Mouse (Mus musculus): ENCODE measurements around the gene Ddx23. TPM values are rescaled to one million over a fixed set of nuclear protein-coding genes. Genes with fewer than 3 reads are reported as not detected.
A peak's percentile ranks its signal among the peaks of the same experiment; 100 is the strongest.

Gene Ddx23
- polyA plus RNA-seq, 1 experiment from 2014 or later, result 25.1 TPM

GRCm38 (mm10) chr15:98606739-98607138 is 56.0 kb downstream of the Ddx23 start:
- Histone ChIP-seq H3K9ac (no peak overlapping the region), H3K9me3 (replicated peaks) (no peaks in the 10 kb centered on the region), H3K27me3 (no peaks in the 10 kb centered on the region), H3K4me2 (replicated peaks) (no peak overlapping the region), H3K36me3 (peaks cover 19% of the 10 kb centered on the region), H3K27ac (replicated peaks) (no peak overlapping the region), H3K4me3 (replicated peaks) (no peak overlapping the region), H3K4me1 (peaks cover 52% of the 10 kb centered on the region)
- WGBS, result 69% methylated on average over 9 of the region's 9 CpGs
- no peak for ATAC-seq (ENCODE audit: insufficient number of reproducible peaks, low FRiP score, low TSS enrichment, low read depth)

GRCm38 (mm10) chr15:98606051-98606536 is 56.6 kb downstream of the Ddx23 start:
- no peak overlapping the region for H3K9ac ChIP-seq

GRCm38 (mm10) chr15:98604041-98604575 is 58.6 kb downstream of the Ddx23 start:
- Histone ChIP-seq H3K27me3 (no peaks in the 10 kb centered on the region), H3K4me2 (replicated peaks) (no peak overlapping the region), H3K27ac (replicated peaks) (peak overlapping the region; percentile 77; the same call in 1 of the 2 replicates), H3K4me3 (replicated peaks) (no peak overlapping the region), H3K9ac (no peak overlapping the region), H3K4me1 (peaks cover 50% of the 10 kb centered on the region), H3K36me3 (peaks cover 41% of the 10 kb centered on the region), H3K9me3 (replicated peaks) (no peaks in the 10 kb centered on the region)
- ATAC-seq (ENCODE audit: insufficient number of reproducible peaks, low FRiP score, low TSS enrichment, low read depth), result no peak
- WGBS, result 90% methylated on average over 24 of the region's 24 CpGs

More at GRCm38 (mm10) chr15:98606051-98606536, 56.6 kb downstream of the Ddx23 start:
- no peak for ATAC-seq (ENCODE audit: insufficient number of reproducible peaks, low FRiP score, low TSS enrichment, low read depth)
- Histone ChIP-seq H3K27ac (replicated peaks) (no peak overlapping the region), H3K4me3 (replicated peaks) (no peak overlapping the region), H3K27me3 (no peaks in the 10 kb centered on the region), H3K9me3 (replicated peaks) (no peaks in the 10 kb centered on the region), H3K4me2 (replicated peaks) (no peak overlapping the region), H3K4me1 (peaks cover 56% of the 10 kb centered on the region), H3K36me3 (peaks cover 22% of the 10 kb centered on the region)
- WGBS, result 85% methylated on average over 12 of the region's 12 CpGs

GRCm38 (mm10) chr15:98602921-98603458 is 59.7 kb downstream of the Ddx23 start:
- no peak for ATAC-seq (ENCODE audit: insufficient number of reproducible peaks, low FRiP score, low TSS enrichment, low read depth)
- no peaks in the 10 kb centered on the region for H3K27me3 ChIP-seq
- no peak overlapping the region; the same call in 1 of the 2 replicates for H3K9ac ChIP-seq
- H3K27ac ChIP-seq (replicated peaks), result peak overlapping the region; percentile 77
- H3K9me3 ChIP-seq (replicated peaks), result no peaks in the 10 kb centered on the region
- peak overlapping the region; percentile 46 for H3K4me2 ChIP-seq (replicated peaks)
- peaks cover 44% of the 10 kb centered on the region for H3K4me1 ChIP-seq
- peaks cover 52% of the 10 kb centered on the region for H3K36me3 ChIP-seq
- H3K4me3 ChIP-seq (replicated peaks), result peak overlapping the region; percentile 26
- 33% methylated on average over 4 of the region's 4 CpGs for WGBS

GRCm38 (mm10) chr15:98602191-98602881 is 60.4 kb downstream of the Ddx23 start:
- no peak overlapping the region for H3K9ac ChIP-seq
- no peaks in the 10 kb centered on the region for H3K27me3 ChIP-seq
- H3K36me3 ChIP-seq, result peaks cover 59% of the 10 kb centered on the region
- ATAC-seq (ENCODE audit: insufficient number of reproducible peaks, low FRiP score, low TSS enrichment, low read depth), result peak; percentile 52; the same call in 1 of the 2 replicates
- 42% methylated on average over 13 of the region's 13 CpGs for WGBS
- H3K4me1 ChIP-seq, result peaks cover 37% of the 10 kb centered on the region
- peak overlapping the region; percentile 46 for H3K4me2 ChIP-seq (replicated peaks)
- no peaks in the 10 kb centered on the region for H3K9me3 ChIP-seq (replicated peaks)
- H3K27ac ChIP-seq (replicated peaks), result peak overlapping the region; percentile 77
- H3K4me3 ChIP-seq (replicated peaks), result peak overlapping the region; percentile 26

GRCm38 (mm10) chr15:98601832-98602190 is 60.9 kb downstream of the Ddx23 start:
- ATAC-seq (ENCODE audit: insufficient number of reproducible peaks, low FRiP score, low TSS enrichment, low read depth), result no peak
- H3K27ac ChIP-seq (replicated peaks), result peak overlapping the region; percentile 77
- peaks cover 32% of the 10 kb centered on the region for H3K4me1 ChIP-seq
- 68% methylated on average over 7 of the region's 7 CpGs for whole genome bisulfite sequencing
- no peaks in the 10 kb centered on the region for H3K27me3 ChIP-seq
- H3K9ac ChIP-seq, result no peak overlapping the region
- H3K4me2 ChIP-seq (replicated peaks), result peak overlapping the region; percentile 46
- peaks cover 64% of the 10 kb centered on the region for H3K36me3 ChIP-seq
- H3K4me3 ChIP-seq (replicated peaks), result peak overlapping the region; percentile 26
- H3K9me3 ChIP-seq (replicated peaks), result no peaks in the 10 kb centered on the region

- WGBS, result 85% methylated on average over 12 of the region's 12 CpGs
- Histone ChIP-seq H3K9ac (no peak overlapping the region), H3K27ac (replicated peaks) (no peak overlapping the region), H3K9me3 (replicated peaks) (no peaks in the 10 kb centered on the region), H3K36me3 (peaks cover 81% of the 10 kb centered on the region), H3K4me3 (replicated peaks) (no peak overlapping the region), H3K4me2 (replicated peaks) (no peak overlapping the region), H3K27me3 (no peaks in the 10 kb centered on the region), H3K4me1 (peaks cover 30% of the 10 kb centered on the region)
- no peak for ATAC-seq (ENCODE audit: insufficient number of reproducible peaks, low FRiP score, low TSS enrichment, low read depth)
Measured at GRCm38 (mm10) chr15:98600036-98600709, 62.5 kb downstream of the Ddx23 start.

GRCm38 (mm10) chr15:98596609-98597008 is 66.1 kb downstream of the Ddx23 start:
- ATAC-seq (ENCODE audit: insufficient number of reproducible peaks, low FRiP score, low TSS enrichment, low read depth), result no peak
- Histone ChIP-seq H3K4me3 (replicated peaks) (no peak overlapping the region), H3K36me3 (peaks cover 96% of the 10 kb centered on the region), H3K27me3 (no peaks in the 10 kb centered on the region), H3K27ac (replicated peaks) (no peak overlapping the region), H3K9ac (no peak overlapping the region), H3K9me3 (replicated peaks) (no peaks in the 10 kb centered on the region), H3K4me1 (peaks cover 3% of the 10 kb centered on the region), H3K4me2 (replicated peaks) (no peak overlapping the region)
- WGBS, result 95% methylated on average over 14 of the region's 14 CpGs

Other genes with a start within 250 kb of the Ddx23 start
- gene Olfr282, start 231.7 kb downstream of the Ddx23 start, polyA plus RNA-seq (2015; fragmentation: Nextera tagmentation; extraction: Ambion mirVana), result 0.51 TPM in 1 of 2 replicates, not detected in the other
- 0.07 TPM in 1 of 2 replicates, not detected in the other for gene Olfr281, start 210.3 kb downstream of the Ddx23 start, polyA plus RNA-seq (2015; fragmentation: Nextera tagmentation; extraction: Ambion mirVana)
- not detected in 2 replicates for gene OR5BS1P, start 193.0 kb downstream of the Ddx23 start, polyA plus RNA-seq (2015; fragmentation: Nextera tagmentation; extraction: Ambion mirVana)
- not detected in 2 replicates for gene Lalba, start 180.2 kb downstream of the Ddx23 start, polyA plus RNA-seq (2015; fragmentation: Nextera tagmentation; extraction: Ambion mirVana)
- gene Olfr279, start 170.5 kb downstream of the Ddx23 start, polyA plus RNA-seq (2015; fragmentation: Nextera tagmentation; extraction: Ambion mirVana), result 0.03 TPM in 1 of 2 replicates, not detected in the other
- gene Kansl2, start 128.6 kb downstream of the Ddx23 start, polyA plus RNA-seq (2015; fragmentation: Nextera tagmentation; extraction: Ambion mirVana), result 99.6 and 101 TPM in 2 replicates
- gene Ccnt1, start 92.0 kb downstream of the Ddx23 start, polyA plus RNA-seq (2015; fragmentation: Nextera tagmentation; extraction: Ambion mirVana), result 54.7 and 57.5 TPM in 2 replicates
- 0.43 TPM in 1 of 2 replicates, not detected in the other for gene 4930415O20Rik, start 91.9 kb downstream of the Ddx23 start, polyA plus RNA-seq (2015; fragmentation: Nextera tagmentation; extraction: Ambion mirVana)
- gene Adcy6, start 52.8 kb downstream of the Ddx23 start, polyA plus RNA-seq (2015; fragmentation: Nextera tagmentation; extraction: Ambion mirVana), result 18.1 and 19.6 TPM in 2 replicates
- 45.7 and 48.2 TPM in 2 replicates for gene Cacnb3, start 32.1 kb downstream of the Ddx23 start, polyA plus RNA-seq (2015; fragmentation: Nextera tagmentation; extraction: Ambion mirVana)
- gene Rnd1, start 14.6 kb upstream of the Ddx23 start, polyA plus RNA-seq (2015; fragmentation: Nextera tagmentation; extraction: Ambion mirVana), result 0.60 and 1.1 TPM in 2 replicates
- gene Ccdc65, start 45.3 kb upstream of the Ddx23 start, polyA plus RNA-seq (2015; fragmentation: Nextera tagmentation; extraction: Ambion mirVana), result 5.3 and 8.4 TPM in 2 replicates
- 82.8 and 87.4 TPM in 2 replicates for gene Fkbp11, start 65.3 kb upstream of the Ddx23 start, polyA plus RNA-seq (2015; fragmentation: Nextera tagmentation; extraction: Ambion mirVana)
- 52.6 and 53.3 TPM in 2 replicates for gene Arf3, start 100.3 kb upstream of the Ddx23 start, polyA plus RNA-seq (2015; fragmentation: Nextera tagmentation; extraction: Ambion mirVana)
- 6.0 and 8.0 TPM in 2 replicates for gene Wnt10b, start 115.3 kb upstream of the Ddx23 start, polyA plus RNA-seq (2015; fragmentation: Nextera tagmentation; extraction: Ambion mirVana)
- 0.07 TPM in 1 of 2 replicates, not detected in the other for gene Wnt1, start 127.0 kb upstream of the Ddx23 start, polyA plus RNA-seq (2015; fragmentation: Nextera tagmentation; extraction: Ambion mirVana)
- gene Ddn, start 146.6 kb upstream of the Ddx23 start, polyA plus RNA-seq (2015; fragmentation: Nextera tagmentation; extraction: Ambion mirVana), result 0.04 and 0.05 TPM in 2 replicates
- 90.5 and 91.9 TPM in 2 replicates for gene Prkag1, start 168.6 kb upstream of the Ddx23 start, polyA plus RNA-seq (2015; fragmentation: Nextera tagmentation; extraction: Ambion mirVana)
- gene Kmt2d, start 208.3 kb upstream of the Ddx23 start, polyA plus RNA-seq (2015; fragmentation: Nextera tagmentation; extraction: Ambion mirVana), result 14.1 and 14.9 TPM in 2 replicates
- 13.2 and 17.3 TPM in 2 replicates for gene Rhebl1, start 231.6 kb upstream of the Ddx23 start, polyA plus RNA-seq (2015; fragmentation: Nextera tagmentation; extraction: Ambion mirVana)
- gene Dhh, start 235.6 kb upstream of the Ddx23 start, polyA plus RNA-seq (2015; fragmentation: Nextera tagmentation; extraction: Ambion mirVana), result 1.7 and 2.4 TPM in 2 replicates

Measured in embryonic facial prominence, embryonic 15.5 days (tissue).